Mouse (Mus musculus) C2C12 (cell line): ENCODE results near the gene Fcho2.

Experiments
- CEBPB ChIP-seq: IDR thresholded peaks from one replicate; pipeline ENCODE4 v1.6.1; 2011; ENCODE audit warnings: low read depth, mild to moderate bottlenecking, control low read depth, moderate library complexity
- CTCF ChIP-seq: IDR thresholded peaks from one replicate; pipeline ENCODE4 v1.5.1; 2011; ENCODE audit not compliant: control insufficient read depth, insufficient read depth, insufficient read length
- MAX ChIP-seq: IDR thresholded peaks from one replicate; pipeline ENCODE4 v1.6.1; 2011; ENCODE audit warnings: mild to moderate bottlenecking, control low read depth
- USF1 ChIP-seq: IDR thresholded peaks from one replicate; pipeline ENCODE4 v1.6.1; 2011; ENCODE audit warnings: low read depth, mild to moderate bottlenecking, control low read depth, moderate library complexity

- TF ChIP-seq CTCF (no peak), CEBPB (no peak), USF1 (no peak), MAX (no peak)
Measured at GRCm38 (mm10) chr13:98684144-98684900, 130.9 kb downstream of the Fcho2 start.
